Mouse (Mus musculus) T-cell, adult 2 months (primary cell): ENCODE data around the gene Rpgrip1.

ENCODE experiments used
- DNase-seq: peaks from one replicate; pipeline ENCODE4 v3.0.0; 2022; ENCODE audit warnings: low spot score

Rpgrip1 gene

DNA sequence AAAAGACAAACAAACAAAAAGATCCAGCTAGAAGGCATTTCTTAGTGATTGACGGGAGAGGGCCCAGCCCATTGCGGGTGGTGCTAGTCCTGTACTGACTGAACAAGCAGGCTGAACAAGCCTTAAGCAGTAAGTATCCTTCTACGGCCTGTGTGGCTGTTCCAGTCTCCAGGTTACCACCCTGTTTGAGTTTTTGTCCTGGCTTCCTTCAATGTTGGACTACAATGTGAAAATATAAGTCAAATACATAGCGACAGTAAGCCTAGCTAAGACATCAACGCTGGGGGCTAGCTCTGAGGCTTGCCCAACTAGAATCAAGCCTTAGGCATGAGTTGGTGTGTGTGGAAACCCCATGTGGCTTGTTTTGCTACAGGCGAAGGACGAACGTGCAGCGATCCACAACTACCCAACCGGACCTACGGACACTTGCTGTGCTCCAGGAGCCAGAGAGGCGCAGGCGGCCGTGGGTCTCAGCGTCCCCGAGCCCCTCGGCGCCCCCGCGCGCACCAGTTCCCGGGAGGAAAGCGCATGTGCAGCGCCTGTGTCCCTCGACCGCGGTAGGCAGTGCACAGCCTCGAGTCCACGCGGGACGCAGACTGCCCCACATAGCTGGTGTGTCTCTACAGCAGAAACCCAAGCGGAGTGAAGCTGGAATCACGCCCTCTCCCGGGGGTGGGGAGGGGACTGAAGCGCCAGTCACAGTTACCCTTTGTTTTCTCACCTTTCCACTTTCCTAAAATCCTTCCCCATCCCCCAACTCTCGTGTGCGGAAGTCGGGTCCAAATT is 8.5 kb downstream of the Rpgrip1 start:
- DNase-seq, result peak; percentile 52

GRCm38 (mm10) chr14:52120169-52120568 is 9.7 kb downstream of the Rpgrip1 start:
- no peak for DNase-seq

DNA sequence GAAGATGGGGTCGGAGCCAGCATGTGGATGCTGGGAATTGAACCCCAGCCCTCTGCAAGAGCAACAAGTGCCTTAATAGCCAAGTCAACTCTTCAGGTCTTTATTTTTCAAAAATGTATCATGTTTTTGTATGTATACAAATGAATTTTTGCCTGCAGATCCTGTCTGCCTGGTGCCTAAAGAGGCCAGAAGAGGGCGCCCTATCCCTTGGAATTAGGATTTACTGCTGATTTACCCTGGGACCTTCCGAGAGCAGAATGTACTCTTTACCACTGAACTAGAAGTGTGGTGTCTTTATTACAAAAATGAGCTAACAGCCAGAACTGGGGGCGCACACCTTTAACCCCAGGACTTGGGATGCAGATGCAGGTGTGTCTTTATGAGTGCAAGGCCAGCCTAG is 13.4 kb downstream of the Rpgrip1 start:
- DNase-seq, result peak; percentile 71

- no peak for DNase-seq
These were observed 14.1 kb downstream of the Rpgrip1 start for GRCm38 (mm10) chr14:52124636-52125035.

DNA sequence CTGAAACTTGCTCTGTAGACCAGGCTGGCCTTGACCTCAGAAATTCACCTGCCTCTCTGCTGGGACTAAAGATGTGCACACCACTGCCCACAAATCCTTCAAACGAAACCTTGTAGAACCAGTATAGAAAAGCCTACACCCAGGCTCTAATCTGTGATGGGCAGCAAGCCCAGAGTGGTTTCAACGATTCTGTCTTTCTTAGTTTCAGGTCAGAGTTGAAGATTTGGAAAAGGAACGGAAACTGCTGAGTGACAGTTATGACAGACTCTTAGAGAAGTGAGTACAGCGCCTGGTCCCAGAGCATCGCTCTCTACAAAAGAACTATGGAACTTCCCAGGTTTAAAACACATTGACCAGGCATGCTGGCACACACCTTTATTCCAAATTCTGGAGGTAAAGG is 23.1 kb downstream of the Rpgrip1 start:
- DNase-seq, result no peak

DNA sequence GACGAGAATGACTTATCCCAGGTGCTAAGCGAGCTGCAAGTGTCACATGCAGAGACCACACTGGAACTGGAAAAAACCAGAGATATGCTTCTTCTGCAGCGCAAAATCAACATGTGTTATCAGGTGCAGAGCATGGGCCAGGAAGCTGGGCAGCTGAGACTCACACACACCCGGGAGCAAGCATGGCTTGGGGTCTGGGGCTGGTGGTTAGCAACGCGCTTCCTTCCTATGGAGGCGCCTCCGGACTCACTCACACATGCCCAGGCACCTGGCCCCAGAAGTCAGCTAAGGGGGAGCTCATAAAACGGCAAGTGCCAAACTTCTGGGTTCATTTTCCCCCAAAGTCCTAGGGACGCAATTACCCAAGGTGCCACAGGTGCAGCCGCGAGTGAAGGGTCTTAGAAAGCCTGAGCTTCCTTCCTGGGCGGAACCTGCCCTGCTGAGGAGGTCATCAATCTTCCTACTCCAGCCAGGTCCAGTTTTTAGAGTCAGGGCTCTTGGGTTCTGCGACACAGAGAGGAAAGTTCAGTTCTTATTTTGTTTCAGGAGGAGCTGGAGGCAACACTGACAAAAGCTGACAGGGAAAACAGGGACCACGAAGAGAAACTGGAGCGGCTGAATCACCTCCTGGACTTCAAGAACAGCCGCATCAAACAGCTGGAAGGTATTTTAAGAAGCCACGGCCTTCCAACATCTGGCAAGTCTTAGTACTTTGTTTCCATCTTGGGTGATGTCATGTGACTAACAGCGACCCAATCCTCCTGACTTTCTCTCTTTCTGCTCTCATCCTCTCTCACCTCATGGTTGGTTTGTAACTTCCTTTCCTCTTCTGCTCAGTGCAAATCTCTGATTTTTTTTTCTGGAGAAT is 30.3 kb downstream of the Rpgrip1 start:
- peak; percentile 59 for DNase-seq

GRCm38 (mm10) chr14:52141445-52142127 is 31.1 kb downstream of the Rpgrip1 start:
- DNase-seq, result no peak

DNA sequence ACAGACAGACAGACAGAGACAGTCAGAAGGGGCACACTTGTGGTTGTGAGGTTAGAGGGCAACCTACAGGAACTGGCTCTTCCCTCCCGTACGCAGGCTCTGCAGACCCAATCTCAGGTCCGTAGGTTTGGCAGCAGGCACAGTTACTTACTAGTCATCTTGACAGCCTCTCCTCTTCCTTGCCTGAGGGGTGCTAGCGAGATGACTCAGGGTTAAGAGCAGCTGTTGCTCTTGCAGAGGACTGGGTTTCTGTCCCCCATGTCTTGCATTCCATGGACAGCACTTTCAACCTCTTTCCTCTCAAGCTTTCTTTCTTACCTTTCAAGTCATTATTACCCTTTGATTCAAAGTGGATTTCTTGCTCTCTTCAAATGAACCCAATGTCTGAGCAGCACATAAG is 33.7 kb downstream of the Rpgrip1 start:
- peak; percentile 8 for DNase-seq

GRCm38 (mm10) chr14:52146540-52146939 is 36.0 kb downstream of the Rpgrip1 start:
- DNase-seq, result peak; percentile 27

- no peak for DNase-seq
These were observed 39.4 kb downstream of the Rpgrip1 start for GRCm38 (mm10) chr14:52149888-52150287.

GRCm38 (mm10) chr14:52152179-52152578 is 41.7 kb downstream of the Rpgrip1 start:
- no peak for DNase-seq

DNA sequence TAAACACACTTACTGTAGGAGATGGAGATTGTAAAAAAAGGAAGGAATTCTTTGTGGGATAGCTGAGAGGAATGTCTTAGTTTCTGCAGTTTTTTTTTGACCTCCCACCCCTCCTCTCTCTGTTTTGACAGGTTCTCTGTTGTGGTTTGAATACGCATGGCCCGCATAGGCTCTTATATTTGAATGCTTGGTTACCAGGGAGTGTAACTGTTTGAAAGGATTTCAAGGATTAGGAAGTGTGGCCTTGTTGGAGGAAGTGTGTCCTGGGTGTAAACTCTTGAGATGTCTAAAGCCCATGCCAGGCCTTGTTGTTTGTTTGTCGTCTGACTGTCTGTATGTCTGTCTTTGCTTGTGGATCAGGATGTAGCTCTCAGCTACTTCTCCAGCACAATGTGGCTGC is 42.1 kb downstream of the Rpgrip1 start:
- DNase-seq, result no peak

GRCm38 (mm10) chr14:52155008-52155407 is 44.5 kb downstream of the Rpgrip1 start:
- DNase-seq, result no peak

DNA sequence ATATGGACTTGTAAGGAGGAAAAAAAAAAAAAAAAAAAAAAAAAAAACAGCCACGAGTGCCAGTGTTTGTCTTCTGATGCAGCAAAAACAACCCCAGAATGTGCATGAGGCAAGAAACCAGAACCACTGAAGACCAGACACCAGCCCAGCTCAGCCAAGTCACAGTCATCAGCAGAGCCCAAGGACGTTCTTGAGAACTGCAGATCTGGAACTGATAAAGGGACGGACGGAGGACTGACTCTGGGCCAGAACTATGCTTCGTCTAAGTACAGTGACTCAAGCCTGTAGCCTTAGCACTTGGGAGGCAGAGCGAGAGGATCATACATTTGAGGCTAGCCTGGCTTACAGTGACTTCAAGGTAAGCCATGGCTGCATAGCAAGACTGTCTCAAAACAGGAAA is 50.4 kb downstream of the Rpgrip1 start:
- no peak for DNase-seq

DNA sequence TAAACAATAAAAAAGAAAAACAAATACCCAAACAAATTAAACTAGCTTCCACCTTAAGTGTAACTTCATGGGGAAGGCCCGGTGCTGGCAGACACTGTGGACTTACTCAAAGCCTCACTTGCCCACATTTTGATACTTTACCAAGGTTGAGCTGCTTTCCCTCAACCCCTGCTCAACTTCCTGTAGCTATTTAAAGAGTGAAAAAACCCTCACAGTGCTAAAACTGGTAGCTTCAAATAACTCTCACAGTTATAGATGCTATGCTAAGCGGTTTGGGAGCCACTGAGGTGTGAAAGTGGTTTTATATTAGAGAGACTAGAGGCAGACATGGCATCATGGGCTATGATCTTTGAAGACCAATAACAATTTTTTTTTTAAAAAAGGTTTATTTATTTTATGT is 56.1 kb downstream of the Rpgrip1 start:
- DNase-seq, result peak; percentile 27

DNA sequence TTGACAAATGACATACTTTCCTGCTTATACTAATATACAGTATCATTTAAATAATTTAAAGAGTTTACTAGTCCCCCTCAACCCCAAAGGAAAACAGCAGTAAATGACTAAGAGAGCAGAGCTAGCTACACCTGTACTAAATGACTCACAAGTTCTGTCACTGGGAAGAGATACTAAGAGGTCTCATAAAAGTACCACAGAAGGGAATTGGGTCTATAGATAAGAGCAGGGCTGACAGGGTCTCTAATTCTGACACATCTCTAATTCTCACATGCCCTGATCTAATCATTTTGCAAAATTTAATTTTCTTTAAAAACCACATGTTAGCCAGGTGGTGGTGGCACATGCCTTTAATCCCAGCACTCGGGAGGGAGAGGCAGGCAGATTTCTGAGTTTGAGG is 78.3 kb downstream of the Rpgrip1 start:
- DNase-seq, result no peak

GRCm38 (mm10) chr14:52189519-52189918 is 79.0 kb downstream of the Rpgrip1 start:
- no peak for DNase-seq

DNA sequence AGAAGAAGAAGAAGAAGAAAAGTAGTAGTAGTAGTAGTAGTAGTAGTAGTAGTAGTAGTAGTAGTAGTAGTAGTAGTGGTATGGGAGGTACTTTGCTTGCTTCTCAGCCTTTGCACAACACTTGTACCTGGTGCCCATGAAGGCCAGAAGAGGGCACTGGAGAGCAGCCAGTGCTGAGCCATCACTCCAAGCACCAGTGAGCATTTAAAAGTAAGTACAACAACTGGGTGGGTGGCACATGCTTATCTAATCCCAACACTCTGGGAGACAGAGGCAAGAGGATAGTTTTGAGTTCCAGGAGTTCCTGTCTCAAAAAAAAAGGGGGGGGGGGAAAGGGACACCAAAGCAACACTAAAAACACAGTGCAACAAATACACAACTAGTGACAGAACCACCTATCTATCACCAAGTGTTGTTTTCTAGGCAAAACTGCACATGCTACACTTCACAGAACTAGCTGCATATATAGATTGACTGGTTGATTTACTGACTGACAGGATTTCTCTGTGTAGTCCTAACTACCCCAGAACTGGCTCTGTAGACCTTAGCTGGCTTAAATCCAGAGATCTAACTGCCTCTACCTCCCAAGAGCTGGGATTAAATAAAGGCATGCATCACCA is 80.3 kb downstream of the Rpgrip1 start:
- DNase-seq, result peak; percentile 56

- DNase-seq, result peak; percentile 72
These were observed 85.2 kb downstream of the Rpgrip1 start for GRCm38 (mm10) chr14:52195691-52196090.

- peak; percentile 4 for DNase-seq
These were observed 86.0 kb downstream of the Rpgrip1 start for GRCm38 (mm10) chr14:52196230-52197155.
